Mouse (Mus musculus): ENCODE results near the gene Tmem165.

Gene Tmem165

DNA sequence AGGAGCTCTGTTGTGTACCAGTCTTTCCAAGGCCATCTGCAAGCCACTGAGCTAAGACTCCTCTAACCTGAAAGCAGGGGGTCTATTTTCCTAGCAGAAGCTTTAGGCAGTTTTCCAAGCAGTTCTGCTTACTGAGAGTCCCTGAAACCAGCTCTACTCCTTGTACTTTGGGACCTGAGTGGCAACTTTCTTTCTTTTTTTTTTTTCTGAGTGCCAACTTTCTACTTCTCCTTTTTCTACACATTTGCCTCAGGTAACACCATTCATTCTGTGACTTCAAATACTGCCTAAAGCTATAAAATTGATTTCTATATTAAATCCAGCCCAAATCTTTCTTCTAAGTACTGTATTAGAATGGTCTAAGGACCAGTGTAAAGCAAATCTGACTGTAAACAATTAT is 62.9 kb downstream of the Tmem165 start:
- no peak for DNase-seq

DNA sequence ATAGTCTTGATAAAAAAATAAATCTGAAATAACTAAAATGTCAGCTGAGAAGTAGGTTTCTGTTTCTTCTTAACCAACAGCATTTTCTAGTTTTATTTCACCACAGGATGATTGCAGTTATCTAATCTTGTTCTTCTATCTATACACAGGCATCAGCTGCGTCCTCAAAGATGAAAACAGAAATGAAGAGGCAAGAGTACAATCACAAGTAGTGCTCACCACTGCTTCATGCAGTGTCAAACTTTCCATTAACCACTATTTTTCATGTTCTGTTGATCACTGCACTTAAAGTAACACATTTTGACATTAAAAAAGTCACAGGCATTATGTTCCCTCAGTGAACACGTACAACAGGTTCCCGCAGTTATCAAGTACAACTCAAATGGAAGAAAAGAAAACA is 67.3 kb downstream of the Tmem165 start:
- DNase-seq: no peak

Measured in kidney, postnatal 14 days (tissue).